Mouse (Mus musculus): ENCODE results near the gene Apobec1. TPM values are rescaled to one million over a fixed set of nuclear protein-coding genes. Genes with fewer than 3 reads are reported as not detected.
"Not testable (repeated sequence)": the region's sequence is repeated elsewhere in the genome, so short reads cannot be mapped to it uniquely, and the experiment has no call there.

Gene Apobec1
- polyA plus RNA-seq, 1 experiment from 2014 or later, result 5.0 TPM

- Histone ChIP-seq H3K9ac (no peak overlapping the region), H3K4me1 (0 out of 2 replicates have a peak, but pooled peaks cover 3% of the 10 kb centered on the region), H3K27me3 (replicated peaks) (no peaks in the 10 kb centered on the region), H3K27ac (no peak overlapping the region), H3K4me3 (replicated peaks) (no peak overlapping the region), H3K9me3 (no peaks in the 10 kb centered on the region), H3K4me2 (no peak overlapping the region), H3K36me3 (no peaks in the 10 kb centered on the region)
- no peak for ATAC-seq (ENCODE audit: insufficient read depth, low FRiP score, low read depth)
- WGBS, result 58% methylated on average over 6 of the region's 6 CpGs
Observed at GRCm38 (mm10) chr6:122554102-122554501, 48.1 kb downstream of the Apobec1 start.

- Histone ChIP-seq H3K4me2 (no peak within 1 kb of the TSS), H3K9me3 (no peaks in the 10 kb centered on the region), H3K4me1 (0 out of 2 replicates have a peak, but pooled peaks cover 3% of the 10 kb centered on the region), H3K36me3 (no peaks in the 10 kb centered on the region), H3K27me3 (replicated peaks) (no peaks in the 10 kb centered on the region), H3K9ac (no peak within 1 kb of the TSS), H3K4me3 (replicated peaks) (no peak within 1 kb of the TSS), H3K27ac (no peak within 1 kb of the TSS)
- no peak for ATAC-seq (ENCODE audit: insufficient read depth, low FRiP score, low read depth)
- WGBS, result 58% methylated on average over 9 of the region's 9 CpGs
Observed at GRCm38 (mm10) chr6:122553606-122554005, 48.6 kb downstream of the Apobec1 start, which contains the start of gene Aicda. Gene Aicda, plus strand, starts transcription at chr6:122553801.

- Histone ChIP-seq H3K27me3 (replicated peaks) (no peaks in the 10 kb centered on the region), H3K9ac (no peak overlapping the region), H3K4me1 (no peaks in the 10 kb centered on the region), H3K36me3 (no peaks in the 10 kb centered on the region), H3K4me3 (replicated peaks) (no peak overlapping the region), H3K27ac (no peak overlapping the region), H3K4me2 (no peak overlapping the region), H3K9me3 (no peaks in the 10 kb centered on the region)
- 76% methylated on average over 10 of the region's 10 CpGs for WGBS
- ATAC-seq (ENCODE audit: insufficient read depth, low FRiP score, low read depth), result no peak
Observed at GRCm38 (mm10) chr6:122545948-122546347, 56.3 kb downstream of the Apobec1 start.

- Histone ChIP-seq H3K4me2 (no peak overlapping the region), H3K9ac (no peak overlapping the region), H3K27ac (no peak overlapping the region), H3K4me3 (replicated peaks) (no peak overlapping the region), H3K9me3 (no peaks in the 10 kb centered on the region), H3K27me3 (replicated peaks) (no peaks in the 10 kb centered on the region), H3K36me3 (no peaks in the 10 kb centered on the region), H3K4me1 (no peaks in the 10 kb centered on the region)
- 72% methylated on average over 9 of the region's 9 CpGs for WGBS
- no peak for ATAC-seq (ENCODE audit: insufficient read depth, low FRiP score, low read depth)
Observed at GRCm38 (mm10) chr6:122545289-122545882, 56.9 kb downstream of the Apobec1 start.

- WGBS, result 80% methylated on average over 1 of the region's 1 CpGs
- H3K36me3 ChIP-seq, result no peaks in the 10 kb centered on the region
- no peaks in the 10 kb centered on the region for H3K27me3 ChIP-seq (replicated peaks)
- no peak overlapping the region for H3K4me3 ChIP-seq (replicated peaks)
- ATAC-seq (ENCODE audit: insufficient read depth, low FRiP score, low read depth), result no peak
- H3K27ac ChIP-seq, result no peak overlapping the region
- H3K9ac ChIP-seq, result no peak overlapping the region
- H3K4me2 ChIP-seq, result no peak overlapping the region
- H3K9me3 ChIP-seq, result no peaks in the 10 kb centered on the region
- H3K4me1 ChIP-seq, result no peaks in the 10 kb centered on the region
Observed at GRCm38 (mm10) chr6:122544672-122545071, 57.6 kb downstream of the Apobec1 start.

GRCm38 (mm10) chr6:122543574-122543973 lies 58.7 kb downstream of the Apobec1 start:
- no peaks in the 10 kb centered on the region for H3K4me1 ChIP-seq
- no peak overlapping the region for H3K9ac ChIP-seq
- no peak overlapping the region for H3K4me3 ChIP-seq (replicated peaks)
- no peak overlapping the region for H3K27ac ChIP-seq
- no peaks in the 10 kb centered on the region for H3K27me3 ChIP-seq (replicated peaks)
- 77% methylated on average over 5 of the region's 5 CpGs for WGBS
- H3K36me3 ChIP-seq, result no peaks in the 10 kb centered on the region
- H3K9me3 ChIP-seq, result no peaks in the 10 kb centered on the region
- no peak overlapping the region for H3K4me2 ChIP-seq
- no peak for ATAC-seq (ENCODE audit: insufficient read depth, low FRiP score, low read depth)

- H3K36me3 ChIP-seq, H3K4me2 ChIP-seq: not testable (repeated sequence)
- 70% methylated on average over 5 of the region's 5 CpGs for WGBS
Observed at GRCm38 (mm10) chr6:122542459-122542858, 59.8 kb downstream of the Apobec1 start.

GRCm38 (mm10) chr6:122539564-122539963 lies 62.7 kb downstream of the Apobec1 start:
- WGBS, result 89% methylated on average over 9 of the region's 9 CpGs
- H3K27me3 ChIP-seq (replicated peaks), result no peaks in the 10 kb centered on the region
- H3K36me3 ChIP-seq, result no peaks in the 10 kb centered on the region
- H3K27ac ChIP-seq, result no peak overlapping the region
- no peak overlapping the region for H3K4me3 ChIP-seq (replicated peaks)
- no peak for ATAC-seq (ENCODE audit: insufficient read depth, low FRiP score, low read depth)
- H3K4me2 ChIP-seq, result no peak overlapping the region
- H3K9me3 ChIP-seq, result no peaks in the 10 kb centered on the region
- no peaks in the 10 kb centered on the region for H3K4me1 ChIP-seq
- H3K9ac ChIP-seq, result no peak overlapping the region

More at GRCm38 (mm10) chr6:122542459-122542858, 59.8 kb downstream of the Apobec1 start:
- not testable (repeated sequence) for H3K9ac ChIP-seq; ATAC-seq (ENCODE audit: insufficient read depth, low FRiP score, low read depth); H3K27me3 ChIP-seq (replicated peaks); H3K4me1 ChIP-seq; H3K4me3 ChIP-seq (replicated peaks); H3K27ac ChIP-seq; H3K9me3 ChIP-seq

- no peak overlapping the region for H3K9ac ChIP-seq
- no peaks in the 10 kb centered on the region for H3K4me1 ChIP-seq
- no peak for ATAC-seq (ENCODE audit: insufficient read depth, low FRiP score, low read depth)
- no peaks in the 10 kb centered on the region for H3K36me3 ChIP-seq
- no peak overlapping the region for H3K4me2 ChIP-seq
- WGBS, result 51% methylated on average over 3 of the region's 3 CpGs
- H3K9me3 ChIP-seq, result no peaks in the 10 kb centered on the region
- no peak overlapping the region for H3K4me3 ChIP-seq (replicated peaks)
- no peak overlapping the region for H3K27ac ChIP-seq
- H3K27me3 ChIP-seq (replicated peaks), result no peaks in the 10 kb centered on the region
Observed at GRCm38 (mm10) chr6:122534032-122534431, 68.2 kb downstream of the Apobec1 start.

GRCm38 (mm10) chr6:122532883-122533302 lies 69.4 kb downstream of the Apobec1 start:
- 11% methylated on average over 4 of the region's 4 CpGs for WGBS
- Histone ChIP-seq H3K27ac (no peak overlapping the region; the same call in 1 of the 2 replicates), H3K4me1 (no peaks in the 10 kb centered on the region), H3K36me3 (no peaks in the 10 kb centered on the region), H3K27me3 (replicated peaks) (no peaks in the 10 kb centered on the region), H3K9me3 (no peaks in the 10 kb centered on the region), H3K4me3 (replicated peaks) (no peak overlapping the region), H3K9ac (no peak overlapping the region), H3K4me2 (peak overlapping the region; percentile 11; the same call in 1 of the 2 replicates)
- no peak for ATAC-seq (ENCODE audit: insufficient read depth, low FRiP score, low read depth)

- Histone ChIP-seq H3K27me3 (replicated peaks) (no peaks in the 10 kb centered on the region), H3K27ac (no peak overlapping the region)
- ATAC-seq (ENCODE audit: insufficient read depth, low FRiP score, low read depth), result no peak
Observed at GRCm38 (mm10) chr6:122531466-122532174, 70.6 kb downstream of the Apobec1 start.

GRCm38 (mm10) chr6:122528136-122528535 lies 74.1 kb downstream of the Apobec1 start:
- WGBS, result 74% methylated on average over 11 of the region's 11 CpGs

More at GRCm38 (mm10) chr6:122531466-122532174, 70.6 kb downstream of the Apobec1 start:
- H3K4me2 ChIP-seq, result no peak overlapping the region
- H3K36me3 ChIP-seq, result no peaks in the 10 kb centered on the region
- no peak overlapping the region for H3K9ac ChIP-seq
- no peaks in the 10 kb centered on the region for H3K4me1 ChIP-seq
- no peaks in the 10 kb centered on the region for H3K9me3 ChIP-seq
- 62% methylated on average over 8 of the region's 8 CpGs for WGBS
- H3K4me3 ChIP-seq (replicated peaks), result no peak overlapping the region

More at GRCm38 (mm10) chr6:122528136-122528535, 74.1 kb downstream of the Apobec1 start:
- Histone ChIP-seq H3K4me1 (no peaks in the 10 kb centered on the region), H3K4me3 (replicated peaks) (no peak overlapping the region), H3K4me2 (no peak overlapping the region), H3K36me3 (no peaks in the 10 kb centered on the region), H3K27ac (no peak overlapping the region), H3K27me3 (replicated peaks) (no peaks in the 10 kb centered on the region), H3K9ac (no peak overlapping the region), H3K9me3 (no peaks in the 10 kb centered on the region)
- no peak for ATAC-seq (ENCODE audit: insufficient read depth, low FRiP score, low read depth)
